ENCODE assay signal across 8 mouse cellular contexts in genomic region chr12:87388122-87388774, GRCm38 (mm10). TPM values are rescaled to one million over a fixed set of nuclear protein-coding genes. Genes with fewer than 3 reads are reported as not detected.
DNase-seq lines count a peak whose midpoint lies in the region; ATAC-seq lines count a peak whose summit lies in the region.

Sptlc2 (minus strand) TSS chr12:87388355.

- peak within 1 kb of the TSS; percentile 98 for H3K4me2 ChIP-seq in forebrain, embryonic 14.5 days (ENCODE audit: low read length)
- peak within 1 kb of the TSS; percentile 96 for H3K4me2 ChIP-seq in neural tube, embryonic 15.5 days

- intact Hi-C loops in heart, postnatal 14 days (cut with DNase I) = no loop called here

- WGBS in forebrain, embryonic 14.5 days = under 1% methylated on average over 44 of the region's 45 CpGs
- 0% methylated on average over 44 of the region's 45 CpGs for WGBS in neural tube, embryonic 15.5 days

- H3K9me3 ChIP-seq in forebrain, embryonic 14.5 days (replicated peaks; ENCODE audit: control insufficient read depth, low read length) = no peaks in the 10 kb centered on the region
- H3K9me3 ChIP-seq in neural tube, embryonic 15.5 days (replicated peaks) = no peaks in the 10 kb centered on the region

- peak within 1 kb of the TSS; percentile 71 for H3K27ac ChIP-seq in forebrain, embryonic 14.5 days (ENCODE audit: low read depth, low read length)
- peak within 1 kb of the TSS; percentile 88 for H3K27ac ChIP-seq in neural tube, embryonic 15.5 days (replicated peaks)

- H3K4me3 ChIP-seq in forebrain, embryonic 14.5 days (ENCODE audit: low read depth, low read length) = peak within 1 kb of the TSS; percentile 95
- H3K4me3 ChIP-seq in neural tube, embryonic 15.5 days (replicated peaks) = peak within 1 kb of the TSS; percentile 99

- peak; percentile 100 for DNase-seq in ES-CJ7 (ENCODE audit: low read depth, low spot score)
- peak; percentile 99 for DNase-seq in cerebellum, adult 11 months
- DNase-seq in forebrain, embryonic 14.5 days (ENCODE audit: low spot score) = peak; percentile 100
- peak; percentile 99 for DNase-seq in heart, postnatal 14 days
- DNase-seq in layer of hippocampus, adult 11-12 months (ENCODE audit: low spot score) = peak; percentile 100
- DNase-seq in lung, adult 18-20 months = peak; percentile 100
- peak; percentile 100 for DNase-seq in testis, postnatal 14 days (ENCODE audit: low spot score)

- no peaks in the 10 kb centered on the region for H3K27me3 ChIP-seq in forebrain, embryonic 14.5 days (replicated peaks; ENCODE audit: control insufficient read depth, insufficient read depth, low read length)
- no peaks in the 10 kb centered on the region for H3K27me3 ChIP-seq in neural tube, embryonic 15.5 days (replicated peaks)

- ATAC-seq in forebrain, embryonic 14.5 days = peak; percentile 99
- ATAC-seq in neural tube, embryonic 15.5 days (ENCODE audit: low FRiP score) = peak; percentile 98

- H3K36me3 ChIP-seq in forebrain, embryonic 14.5 days (ENCODE audit: control insufficient read depth, insufficient read depth, low read length) = no peaks in the 10 kb centered on the region
- H3K36me3 ChIP-seq in neural tube, embryonic 15.5 days = no peaks in the 10 kb centered on the region

- H3K4me1 ChIP-seq in forebrain, embryonic 14.5 days (ENCODE audit: control insufficient read depth, insufficient read depth, low read length) = peaks cover 11% of the 10 kb centered on the region; the same call in 1 of the 2 replicates
- H3K4me1 ChIP-seq in neural tube, embryonic 15.5 days = peaks cover 23% of the 10 kb centered on the region

- H3K9ac ChIP-seq in forebrain, embryonic 14.5 days (ENCODE audit: low read length) = peak within 1 kb of the TSS; percentile 90
- H3K9ac ChIP-seq in neural tube, embryonic 15.5 days (replicated peaks) = peak within 1 kb of the TSS; percentile 91

RNA-seq across cellular contexts. Expression of gene Sptlc2, which starts in this region (rescaled TPM):
- polyA plus RNA-seq in forebrain, embryonic 14.5 days (2014; fragmentation: Nextera tagmentation; extraction: Ambion mirVana) = 51.8 and 65.8 TPM in 2 replicates
- 10 to 100 TPM; 39.4 to 43.5 TPM for total RNA-seq in heart, postnatal 14 days (2021)
- 64.6 and 74.8 TPM in 2 replicates for polyA plus RNA-seq in neural tube, embryonic 15.5 days (2015; fragmentation: Nextera tagmentation; extraction: Ambion mirVana)

Comparison
In these comparisons a context has a peak if more than half of its experiments do, and no peak if none do; other contexts are left out.
1. Peak in every context shown above with its lines: DNase-seq, ATAC-seq, H3K4me3 ChIP-seq and H3K27ac ChIP-seq.